Mouse (Mus musculus): ENCODE measurements at regions not wholly inside any gene's neighbourhood (a gene's known extent, or its start where the extent isn't known, plus 50 kb on each side); places are given as distances from the start of the nearest gene placed in this dataset.

- DNase-seq (ENCODE audit: low read depth in 1 of 2, low spot score in 2 of 2), result no peak
Measured at GRCm38 (mm10) chr12:77014908-77015307, 52.9 kb upstream of the Max start.
